In the genomic region with DNA sequence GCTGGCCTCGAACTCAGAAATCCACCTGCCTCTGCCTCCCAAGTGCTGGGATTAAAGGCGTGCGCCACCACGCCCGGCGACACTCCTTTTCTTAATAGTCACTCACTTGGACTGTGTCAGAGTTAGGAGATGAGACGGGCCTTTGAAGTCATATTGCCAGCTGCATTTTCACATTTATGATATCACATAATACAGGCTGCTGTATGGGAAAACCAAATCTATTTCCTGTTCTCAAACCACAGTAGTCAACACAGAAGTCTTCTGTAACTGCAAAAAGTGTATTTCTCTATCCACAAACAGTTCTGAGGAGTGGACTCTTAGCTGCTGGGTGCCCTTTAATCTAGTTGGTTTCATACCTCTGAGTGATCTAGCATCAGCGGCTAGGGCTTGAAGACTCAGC, we compare ENCODE assay signal across 26 mouse cellular contexts. TPM values are rescaled to one million over a fixed set of nuclear protein-coding genes. Genes with fewer than 3 reads are reported as not detected.
A peak's percentile ranks its signal among the peaks of the same experiment; 100 is the strongest.
DNase-seq lines count a peak whose midpoint lies in the region; ATAC-seq lines count a peak whose summit lies in the region.
"Had no signal": no experiment of that assay in that cellular context is flagged by ENCODE, and none has a peak within 500 bp of the region (broad histone marks: within the 10 kb centered on the region; RNA-seq: fewer than 3 reads in every experiment).

No protein-coding gene starts in this region.

- peaks cover 8% of the 10 kb centered on the region for H3K4me1 ChIP-seq in heart, embryonic 15.5 days (replicated peaks)
- H3K4me1 ChIP-seq: embryonic facial prominence, embryonic 15.5 days; lung, embryonic 15.5 days had no signal

- 84% methylated on average over 8 of the region's 8 CpGs for WGBS in heart, embryonic 15.5 days

- peaks cover 7% of the 10 kb centered on the region; the same call in 1 of the 2 replicates for H3K36me3 ChIP-seq in heart, embryonic 15.5 days

- no peak overlapping the region for H3K4me2 ChIP-seq in heart, embryonic 15.5 days
- H3K4me2 ChIP-seq: embryonic facial prominence, embryonic 15.5 days; heart, embryonic 12.5 days; hindbrain, embryonic 14.5 days; lung, embryonic 15.5 days had no signal

- H3K27ac ChIP-seq in heart, embryonic 15.5 days, result 0 out of 2 replicates have a peak overlapping the region, but pooled peaks have one; percentile 27
- H3K27ac ChIP-seq: embryonic facial prominence, embryonic 15.5 days; hindbrain, embryonic 14.5 days; left cerebral cortex, adult 2 months; liver, embryonic 14.5 days; lung, embryonic 15.5 days had no signal

- no peak overlapping the region for H3K9ac ChIP-seq in heart, embryonic 15.5 days
- H3K9ac ChIP-seq: embryonic facial prominence, embryonic 15.5 days; heart, embryonic 12.5 days; hindbrain, embryonic 14.5 days; liver, embryonic 14.5 days; lung, embryonic 15.5 days had no signal

- DNase-seq in heart, postnatal 36 days, result no peak
- peak; percentile 45 for DNase-seq in CD4-positive, CD25-positive, alpha-beta regulatory T cell, adult 2 months (ENCODE audit: low read depth, low spot score)
- DNase-seq in kidney, postnatal 10 days, result no peak
- DNase-seq: adrenal gland, postnatal 14 days; cerebellum, adult 8-10 months; cerebellum, postnatal 36 days; gastrocnemius, postnatal 14 days; heart, adult 18-20 months; heart, postnatal 14 days; kidney, adult 9 months; layer of hippocampus, adult 9-11 months; lung, postnatal 36 days; spleen, adult 18-20 months had no signal

- H3K4me3 ChIP-seq in heart, embryonic 15.5 days, result no peak overlapping the region
- H3K4me3 ChIP-seq: embryonic facial prominence, embryonic 15.5 days; heart, embryonic 12.5 days; left cerebral cortex, adult 2 months; lung, embryonic 15.5 days had no signal

- no peaks in the 10 kb centered on the region for H3K9me3 ChIP-seq in heart, embryonic 15.5 days (replicated peaks)
- H3K9me3 ChIP-seq: embryonic facial prominence, embryonic 15.5 days; heart, embryonic 12.5 days; lung, embryonic 15.5 days had no signal

- no peaks in the 10 kb centered on the region for H3K27me3 ChIP-seq in heart, embryonic 15.5 days
- H3K27me3 ChIP-seq: embryonic facial prominence, embryonic 15.5 days; heart, embryonic 12.5 days; lung, embryonic 15.5 days had no signal

- intact Hi-C loops in heart, postnatal 36 days (cut with DNase I), result no loop called here

- ATAC-seq in heart, embryonic 15.5 days (replicated peaks; ENCODE audit: insufficient number of reproducible peaks, insufficient read depth, low FRiP score, low read depth), result no peak
- ATAC-seq in granulocyte monocyte progenitor cell, adult 5-6 weeks (replicated peaks; ENCODE audit: poor library complexity, severe bottlenecking), result peak; percentile 12
- 0 out of 2 replicates have a peak, but pooled peaks have one; percentile 17 for ATAC-seq in monocyte, adult 5-6 weeks (replicated peaks; ENCODE audit: insufficient number of reproducible peaks, low FRiP score, low TSS enrichment, poor library complexity, severe bottlenecking)
- no peak for ATAC-seq in erythroblast, adult 5-6 weeks (replicated peaks; ENCODE audit: low FRiP score, poor library complexity, severe bottlenecking)
- no peak for ATAC-seq in frontal cortex, adult (ENCODE audit: low TSS enrichment)
- ATAC-seq: forebrain, embryonic 16.5 days; intestine, embryonic 16.5 days had no signal

RNA-seq across cellular contexts. Expression of a gene that starts 21.2 kb away (rescaled TPM):
- 14.7 and 17.8 TPM in 2 replicates for polyA plus RNA-seq in heart, embryonic 15.5 days (2015; fragmentation: Nextera tagmentation; extraction: Ambion mirVana)
- 10 to 100 TPM; 28.2 to 32.0 TPM for total RNA-seq in heart, postnatal 36 days (2021)
- 19.4 and 25.9 TPM in 2 replicates for total RNA-seq in granulocyte monocyte progenitor cell, adult 5-6 weeks (2014; fragmentation: Nextera tagmentation)
- 25.4 and 35.3 TPM in 2 replicates for total RNA-seq in granulocyte monocyte progenitor cell, adult 5-6 weeks (2017)
- 42.6 to 73.3 TPM (median 57.7 TPM) in 3 replicates for total RNA-seq in monocyte, adult 5-6 weeks (2017)
- total RNA-seq in erythroblast, adult 5-6 weeks (2015; ENCODE audit: low replicate concordance), result 8.6 and 11.5 TPM in 2 replicates
- total RNA-seq in erythroblast, adult 5-6 weeks (2017; ENCODE audit: low replicate concordance), result 14.8 and 19.4 TPM in 2 replicates

RNA-seq across cellular contexts. Expression of a gene that starts 56.4 kb away (rescaled TPM):
- polyA plus RNA-seq in heart, embryonic 15.5 days (2015; fragmentation: Nextera tagmentation; extraction: Ambion mirVana), result 595 and 603 TPM in 2 replicates
- 100 to 1,000 TPM; 136 to 209 TPM for total RNA-seq in heart, postnatal 36 days (2021)
- 686 and 764 TPM in 2 replicates for total RNA-seq in granulocyte monocyte progenitor cell, adult 5-6 weeks (2014; fragmentation: Nextera tagmentation)
- total RNA-seq in granulocyte monocyte progenitor cell, adult 5-6 weeks (2017), result 1,405 and 1,810 TPM in 2 replicates
- total RNA-seq in monocyte, adult 5-6 weeks (2017), result 735 to 877 TPM (median 802 TPM) in 3 replicates
- 240 and 254 TPM in 2 replicates for total RNA-seq in erythroblast, adult 5-6 weeks (2015; ENCODE audit: low replicate concordance)
- total RNA-seq in erythroblast, adult 5-6 weeks (2017; ENCODE audit: low replicate concordance), result 257 and 485 TPM in 2 replicates

Comparison
In these comparisons a context has a peak if more than half of its experiments do, and no peak if none do; other contexts are left out.
1. ATAC-seq: peak in granulocyte monocyte progenitor cell, adult 5-6 weeks (single experiment) and monocyte, adult 5-6 weeks (single experiment); none in heart, embryonic 15.5 days (single experiment), erythroblast, adult 5-6 weeks (single experiment) and frontal cortex, adult (single experiment).